Mouse (Mus musculus) liver, adult 2 months (tissue): ENCODE data around the gene Rbm34.

Source experiments
- CTCF ChIP-seq: fragments of 200-500 bp; IDR thresholded peaks from 2 replicates; pipeline ENCODE4 v1.5.1; 2011; ENCODE audit warnings: low read depth, low read length, control low read depth
- POLR2A ChIP-seq: fragments of 200-500 bp; IDR thresholded peaks from 2 replicates; pipeline ENCODE4 v1.6.1; 2011; ENCODE audit warnings: low read length, control low read depth; ENCODE audit not compliant: insufficient read depth; ENCODE audit errors: extremely low read depth

DNA sequence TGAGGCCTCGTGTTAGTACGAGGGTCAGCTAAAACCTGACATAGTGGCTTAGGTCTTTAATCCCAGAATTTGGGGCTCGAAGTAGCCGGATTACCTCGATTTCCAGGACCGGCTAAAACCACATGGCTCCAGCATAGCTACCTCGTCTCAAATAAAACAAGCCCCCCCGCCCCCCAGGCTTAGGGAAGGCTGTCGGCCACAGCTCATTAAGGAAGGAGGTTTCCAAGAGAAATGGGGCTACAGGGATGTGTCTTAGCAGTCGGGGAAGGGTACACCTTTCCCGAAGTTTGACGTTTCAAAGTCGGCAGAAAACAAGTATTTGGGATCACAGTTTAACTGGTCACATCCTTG is 418 bp upstream of the Rbm34 start:
- TF ChIP-seq CTCF (no peak), POLR2A (no peak)
